Mouse (Mus musculus): ENCODE data around the gene Dtx3l. TPM values are rescaled to one million over a fixed set of nuclear protein-coding genes. Genes with fewer than 3 reads are reported as not detected.
A peak's percentile ranks its signal among the peaks of the same experiment; 100 is the strongest.
"Not testable (repeated sequence)": the region's sequence is repeated elsewhere in the genome, so short reads cannot be mapped to it uniquely, and the experiment has no call there.

Dtx3l gene
- total RNA-seq, 1 experiment from 2014 or later = 45.3 TPM

GRCm38 (mm10) chr16:35900541-35900940, 38.4 kb downstream of the Dtx3l start:
- no peak for ATAC-seq (replicated peaks; ENCODE audit: insufficient number of reproducible peaks, low FRiP score, low TSS enrichment, poor library complexity, severe bottlenecking)

GRCm38 (mm10) chr16:35894997-35895396, 44.0 kb downstream of the Dtx3l start:
- ATAC-seq (replicated peaks; ENCODE audit: insufficient number of reproducible peaks, low FRiP score, low TSS enrichment, poor library complexity, severe bottlenecking) = no peak

- ATAC-seq (replicated peaks; ENCODE audit: insufficient number of reproducible peaks, low FRiP score, low TSS enrichment, poor library complexity, severe bottlenecking) = not testable (repeated sequence)
Measured at GRCm38 (mm10) chr16:35891603-35892002, 47.3 kb downstream of the Dtx3l start.

- no peak for ATAC-seq (replicated peaks; ENCODE audit: insufficient number of reproducible peaks, low FRiP score, low TSS enrichment, poor library complexity, severe bottlenecking)
Measured at GRCm38 (mm10) chr16:35890645-35891044, 48.3 kb downstream of the Dtx3l start.

GRCm38 (mm10) chr16:35888910-35889309, 50.0 kb downstream of the Dtx3l start:
- no peak for ATAC-seq (replicated peaks; ENCODE audit: insufficient number of reproducible peaks, low FRiP score, low TSS enrichment, poor library complexity, severe bottlenecking)

- peak; percentile 97 for ATAC-seq (replicated peaks; ENCODE audit: insufficient number of reproducible peaks, low FRiP score, low TSS enrichment, poor library complexity, severe bottlenecking)
Measured at GRCm38 (mm10) chr16:35888174-35888573, 50.8 kb downstream of the Dtx3l start.

Other genes starting within 250 kb of the Dtx3l start
- gene Dirc2, start 169.8 kb downstream of the Dtx3l start, total RNA-seq (2017) = 4.1 to 5.7 TPM (median 5.6 TPM) in 3 replicates
- gene Hspbap1, start 168.8 kb downstream of the Dtx3l start, total RNA-seq (2017) = 6.5 to 8.8 TPM (median 8.4 TPM) in 3 replicates
- gene Parp14, start 67.6 kb downstream of the Dtx3l start, total RNA-seq (2017) = 41.3 to 81.6 TPM (median 50.3 TPM) in 3 replicates
- gene Parp9, start 681 bp downstream of the Dtx3l start, total RNA-seq (2017) = 69.9 to 79.8 TPM (median 70.6 TPM) in 3 replicates
- 68.3 to 93.7 TPM (median 75.3 TPM) in 3 replicates for gene Kpna1, start 39.6 kb upstream of the Dtx3l start, total RNA-seq (2017)
- gene Wdr5b, start 102.0 kb upstream of the Dtx3l start, total RNA-seq (2017) = 10.3 to 16.4 TPM (median 12.5 TPM) in 3 replicates
- 29.4 to 38.9 TPM (median 36.2 TPM) in 3 replicates for gene Fam162a, start 132.4 kb upstream of the Dtx3l start, total RNA-seq (2017)
- 16.8 to 45.5 TPM (median 24.5 TPM) in 3 replicates for gene Ccdc58, start 132.5 kb upstream of the Dtx3l start, total RNA-seq (2017)
- gene Csta1, start 192.1 kb upstream of the Dtx3l start, total RNA-seq (2017) = not detected in 3 replicates
- gene Stfa2l1, start 217.7 kb upstream of the Dtx3l start, total RNA-seq (2017) = not detected in 3 replicates
- gene Gm5483, start 245.1 kb upstream of the Dtx3l start, total RNA-seq (2017) = not detected in 3 replicates

Data from monocyte, adult 5-6 weeks (primary cell).